Mouse (Mus musculus) heart, adult 9 months (tissue): ENCODE results near the gene Npas2.

Experiments used
- DNase-seq, 2 experiments: peaks; one replicate each; pipeline ENCODE4 v3.0.0; 2022; ENCODE audit warnings: low spot score in 2 of 2

Gene Npas2

GRCm38 (mm10) chr1:39374231-39374809 is 180.8 kb downstream of the Npas2 start:
- no peak for DNase-seq

DNA sequence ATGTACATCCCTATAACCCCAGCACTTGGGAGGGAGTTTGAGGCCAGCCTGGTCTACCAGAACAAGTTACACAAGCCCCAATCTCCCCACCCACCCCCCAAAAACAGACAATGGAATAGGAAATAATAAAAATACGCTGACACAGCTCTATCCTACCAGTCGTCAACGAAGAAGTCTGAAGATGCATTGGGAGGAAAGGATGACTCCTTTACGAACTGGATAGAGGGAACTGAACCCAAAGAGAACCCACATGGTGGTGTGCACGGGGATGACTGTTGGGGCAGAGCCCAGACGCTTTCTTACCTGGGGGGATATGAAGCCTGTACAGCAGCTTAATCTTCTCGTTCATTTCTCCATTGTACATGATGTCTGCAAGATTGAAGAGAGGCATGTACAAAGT is 182.6 kb downstream of the Npas2 start:
- no peak for DNase-seq

- DNase-seq = no peak
Observed at GRCm38 (mm10) chr1:39376726-39377240, 183.3 kb downstream of the Npas2 start.

GRCm38 (mm10) chr1:39378540-39378939 is 185.0 kb downstream of the Npas2 start:
- DNase-seq = no peak

DNA sequence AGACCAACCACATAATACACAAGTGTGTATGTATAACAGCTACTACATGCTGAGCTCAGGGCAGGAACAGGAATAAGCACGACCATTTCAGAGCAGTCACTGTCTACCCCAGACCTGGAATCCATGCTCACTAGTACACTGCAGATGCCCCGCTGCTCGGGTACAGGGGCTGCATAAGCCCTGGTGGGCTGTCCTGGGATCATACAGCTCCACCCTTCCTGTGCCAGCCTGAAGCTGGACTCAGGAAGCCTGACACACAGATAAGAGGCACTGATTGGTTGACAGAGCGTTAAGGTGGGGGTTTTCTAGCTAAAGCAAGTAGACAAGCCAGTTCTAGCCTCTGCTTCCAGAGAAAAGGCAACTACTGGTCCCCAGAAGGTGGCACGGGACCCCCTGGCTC is 185.5 kb downstream of the Npas2 start:
- DNase-seq = no peak

DNA sequence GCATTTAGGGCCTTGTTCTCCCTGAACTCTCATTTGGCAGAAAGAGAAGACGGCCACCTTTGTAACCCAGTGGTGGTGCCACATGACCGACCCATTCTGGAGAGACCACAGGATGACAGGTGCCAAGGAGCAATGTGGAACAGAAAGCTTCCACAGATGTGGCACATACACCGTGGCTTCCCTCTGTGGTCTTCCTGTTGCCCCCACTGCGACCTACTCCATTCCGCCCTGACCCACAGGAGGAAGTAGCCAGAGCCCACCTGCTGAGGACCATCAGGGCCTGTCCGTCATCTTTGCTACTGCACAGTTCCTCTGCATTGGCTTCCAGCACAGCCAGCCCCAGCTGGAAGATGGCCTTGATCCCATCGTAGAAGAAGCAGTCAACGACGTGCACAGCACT is 187.5 kb downstream of the Npas2 start:
- no peak for DNase-seq

- DNase-seq = no peak
Observed at GRCm38 (mm10) chr1:39384914-39385313, 191.4 kb downstream of the Npas2 start.

DNA sequence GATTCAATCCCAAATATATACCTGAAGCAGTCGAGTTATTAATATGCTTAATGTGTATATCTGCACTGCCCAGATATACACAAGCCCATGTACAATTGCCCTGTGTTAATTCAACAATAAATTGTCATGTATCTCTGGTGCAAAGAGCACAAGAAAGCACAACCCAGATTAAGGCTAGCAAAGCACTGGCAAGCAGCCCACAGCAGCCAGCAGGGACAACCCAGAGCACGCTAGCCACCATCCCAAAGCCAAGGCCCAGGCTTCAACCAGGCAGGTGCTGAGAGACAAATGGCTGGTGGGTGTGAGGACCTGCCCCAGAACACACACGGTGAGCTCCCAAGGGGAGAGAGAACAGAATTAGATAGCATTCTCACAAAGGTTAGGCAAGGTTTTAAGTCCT is 192.9 kb downstream of the Npas2 start:
- DNase-seq = no peak

DNA sequence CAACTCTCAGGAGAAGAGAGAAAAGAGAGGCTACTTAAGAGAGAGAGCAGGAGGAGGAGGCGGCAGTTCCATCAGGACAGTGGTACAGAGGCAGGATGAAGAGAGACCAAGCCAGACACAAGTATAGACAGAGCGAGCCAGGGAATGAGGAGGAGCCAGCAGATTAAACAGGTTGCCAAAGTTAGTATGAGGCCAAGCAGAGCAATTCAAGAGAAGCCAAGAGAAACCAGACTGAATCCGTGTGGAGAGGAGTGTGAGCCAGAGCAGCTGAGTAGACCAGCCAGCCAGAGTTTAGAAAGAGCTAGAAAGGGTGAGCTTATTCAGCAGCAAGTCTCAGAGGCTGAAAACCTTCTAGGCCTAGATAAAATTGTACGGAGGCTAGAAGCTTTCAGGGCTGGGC is 194.0 kb downstream of the Npas2 start:
- DNase-seq = peak; percentile 63 to 78

DNA sequence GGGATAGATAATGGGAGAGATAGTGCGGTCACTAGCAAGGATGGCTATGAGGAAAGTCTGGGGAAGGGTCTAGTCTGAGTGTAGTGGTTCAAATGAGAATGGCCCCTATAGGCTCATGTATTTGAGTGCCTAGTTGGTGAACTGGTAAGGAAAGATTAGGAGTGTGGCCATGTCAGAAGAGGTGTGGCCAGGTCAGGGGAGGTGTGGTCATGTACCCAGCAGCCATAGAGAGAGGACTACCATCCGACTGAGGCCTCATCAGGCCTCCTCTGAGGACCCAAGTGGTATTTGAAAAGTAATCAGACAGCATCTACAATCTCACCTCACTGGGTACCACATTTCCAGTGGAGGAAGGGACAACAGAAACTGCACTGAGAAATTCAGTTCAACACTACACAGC is 194.6 kb downstream of the Npas2 start:
- DNase-seq = no peak

- no peak for DNase-seq
Observed at GRCm38 (mm10) chr1:39389338-39389737, 195.8 kb downstream of the Npas2 start.

- no peak for DNase-seq
Observed at GRCm38 (mm10) chr1:39391652-39392051, 198.1 kb downstream of the Npas2 start.

DNA sequence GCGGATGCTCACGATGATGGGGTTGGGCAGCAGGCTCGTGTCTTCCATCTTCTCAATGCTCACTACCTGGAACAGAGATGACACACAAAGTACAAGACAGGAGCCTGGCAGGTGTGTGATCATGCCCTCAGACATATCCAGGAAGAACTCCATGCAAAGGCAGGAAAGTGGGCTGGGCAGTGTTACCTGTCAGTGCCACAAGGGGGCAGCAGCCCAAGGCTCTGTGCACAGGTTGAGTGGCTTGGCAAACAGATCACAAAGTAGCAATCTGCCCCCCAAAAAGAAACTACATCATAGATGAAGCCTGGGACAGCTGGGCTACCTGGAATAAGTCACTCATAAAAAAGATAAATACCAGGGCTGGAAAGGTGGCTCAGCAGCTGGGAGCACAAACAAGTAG is 198.7 kb downstream of the Npas2 start:
- peak; percentile 31 to 72 for DNase-seq

DNA sequence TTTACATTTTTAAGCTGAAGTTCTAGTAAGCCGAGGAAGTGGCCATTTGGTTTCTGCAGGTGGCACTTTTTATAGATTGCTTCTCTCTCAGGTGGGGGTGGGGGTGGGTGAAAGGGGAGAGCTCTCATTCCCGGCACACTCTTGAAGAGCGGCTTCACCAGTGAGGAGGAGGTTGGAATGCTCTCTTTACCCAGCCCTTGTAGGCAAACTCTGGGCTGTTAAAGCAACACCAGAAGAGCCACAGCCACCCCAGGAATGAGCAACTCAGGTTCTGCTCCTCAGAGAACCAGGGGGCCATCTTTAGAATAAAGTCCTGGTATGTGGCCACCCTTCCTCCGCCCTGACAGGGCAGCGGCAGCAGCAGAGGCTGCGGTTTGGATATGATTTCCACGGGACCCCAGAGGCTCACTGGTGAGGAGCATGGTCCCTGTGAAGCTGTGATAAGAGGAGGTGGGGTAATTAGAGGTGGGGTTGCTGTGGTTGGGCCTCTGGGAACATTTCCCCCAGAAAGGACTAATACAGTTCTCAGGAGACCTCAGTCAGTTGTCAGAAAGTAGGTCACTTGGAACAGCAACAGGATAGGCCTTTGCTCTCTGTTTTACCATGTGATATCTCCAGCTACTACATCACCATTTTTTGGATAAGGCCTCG is 199.8 kb downstream of the Npas2 start:
- DNase-seq = peak; percentile 13 to 38

DNA sequence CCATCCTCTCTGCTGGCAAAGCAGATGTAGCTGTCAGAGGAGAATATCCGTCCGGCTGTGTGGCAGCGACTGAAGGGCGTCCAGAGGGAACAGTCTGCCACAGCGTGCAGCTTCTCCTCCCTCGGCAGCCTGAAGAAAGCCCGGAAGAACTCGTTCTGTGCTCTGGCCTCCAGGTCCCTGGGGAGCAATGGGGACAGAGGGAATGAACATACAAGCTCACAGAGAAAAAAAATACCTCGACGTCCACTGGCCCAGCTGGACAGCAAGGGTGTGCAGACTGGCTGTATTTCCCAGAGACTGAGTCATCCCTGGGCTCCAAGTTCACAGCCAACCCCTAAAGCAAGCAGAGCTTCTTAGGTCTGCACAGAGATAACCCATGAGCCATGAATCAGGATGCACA is 200.6 kb downstream of the Npas2 start:
- peak; percentile 62 to 79 for DNase-seq

DNA sequence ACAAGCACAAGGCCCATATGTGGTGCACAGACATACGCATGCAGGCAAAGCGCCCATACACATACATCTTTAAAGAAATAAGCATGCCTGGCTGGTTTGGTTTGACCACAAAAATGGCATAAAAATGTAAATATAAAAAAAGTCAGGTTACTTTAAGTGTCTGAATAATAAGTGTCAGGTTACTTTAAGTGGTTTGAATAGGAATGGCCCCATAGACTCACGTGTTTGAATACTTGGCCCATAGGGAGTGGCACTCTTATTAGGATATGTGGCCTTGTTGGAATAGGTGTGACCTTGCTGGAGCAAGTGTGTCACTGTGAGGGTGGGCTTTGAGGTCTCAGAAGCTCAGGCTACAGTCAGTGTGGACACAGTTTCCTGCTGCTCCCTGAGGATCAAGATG is 201.1 kb downstream of the Npas2 start:
- no peak for DNase-seq

DNA sequence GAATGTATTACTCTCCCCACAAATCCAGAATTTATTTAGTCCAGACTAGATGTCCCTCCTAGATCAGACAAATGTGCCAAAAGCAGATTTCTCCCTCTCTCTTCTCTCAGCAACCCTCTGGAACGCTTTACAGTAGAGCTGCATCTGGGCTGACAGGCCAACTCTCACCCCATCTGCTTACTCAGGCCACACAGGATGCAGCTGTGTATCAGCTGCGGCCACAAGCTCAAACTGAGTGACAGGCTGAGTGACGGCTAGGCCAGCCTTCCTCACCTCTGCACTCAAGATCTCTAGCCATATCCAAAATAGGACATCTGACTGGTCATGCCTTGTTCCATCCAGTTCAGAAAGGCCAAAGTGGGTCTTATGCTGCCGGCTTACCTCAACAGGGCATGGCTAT is 202.8 kb downstream of the Npas2 start:
- peak in 1 of 2 experiments; percentile 38 for DNase-seq

- DNase-seq = no peak
Observed at GRCm38 (mm10) chr1:39398284-39398683, 204.8 kb downstream of the Npas2 start.

DNA sequence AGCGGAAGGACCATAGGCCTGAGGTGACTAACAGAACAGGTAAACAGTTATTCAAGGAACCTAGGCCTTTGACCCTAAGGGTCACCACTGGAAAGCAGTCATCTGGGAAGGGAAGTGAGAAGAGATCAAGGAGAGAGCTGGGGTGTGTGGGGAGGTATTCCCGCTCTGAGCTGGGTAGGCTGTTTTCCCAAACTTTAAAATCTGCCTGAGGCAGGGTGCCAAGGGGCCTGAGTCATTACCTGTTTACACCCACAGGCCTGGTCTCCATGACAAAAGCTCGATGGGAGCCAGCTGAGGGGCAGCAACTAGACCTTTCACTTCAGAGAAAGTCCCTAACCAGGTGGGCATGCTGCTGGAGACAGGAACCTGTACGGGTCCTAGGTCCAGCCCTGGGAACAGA is 205.7 kb downstream of the Npas2 start:
- DNase-seq = peak; percentile 27 to 51

- no peak for DNase-seq
Observed at GRCm38 (mm10) chr1:39400173-39400572, 206.6 kb downstream of the Npas2 start.

GRCm38 (mm10) chr1:39407108-39407507 is 213.6 kb downstream of the Npas2 start:
- DNase-seq = no peak

DNA sequence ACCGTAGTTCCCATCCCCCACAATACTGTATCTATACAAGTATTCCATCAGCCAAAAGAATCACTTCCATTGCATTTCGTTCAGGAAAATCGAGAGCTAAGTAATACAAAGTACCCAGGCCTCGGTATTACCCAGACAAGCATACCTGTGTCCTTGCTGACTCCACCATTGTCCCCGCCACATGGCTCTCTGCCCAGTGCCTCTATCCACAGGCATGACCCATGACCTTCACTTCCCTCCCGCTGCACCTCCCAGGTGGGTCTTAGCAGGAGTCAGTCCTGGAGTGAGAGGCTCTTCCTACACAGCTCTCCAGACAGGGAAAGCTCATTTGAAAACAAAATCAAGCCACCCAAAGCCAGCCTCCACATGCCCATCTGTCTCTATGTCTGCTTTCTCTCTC is 214.6 kb downstream of the Npas2 start:
- no peak for DNase-seq

DNA sequence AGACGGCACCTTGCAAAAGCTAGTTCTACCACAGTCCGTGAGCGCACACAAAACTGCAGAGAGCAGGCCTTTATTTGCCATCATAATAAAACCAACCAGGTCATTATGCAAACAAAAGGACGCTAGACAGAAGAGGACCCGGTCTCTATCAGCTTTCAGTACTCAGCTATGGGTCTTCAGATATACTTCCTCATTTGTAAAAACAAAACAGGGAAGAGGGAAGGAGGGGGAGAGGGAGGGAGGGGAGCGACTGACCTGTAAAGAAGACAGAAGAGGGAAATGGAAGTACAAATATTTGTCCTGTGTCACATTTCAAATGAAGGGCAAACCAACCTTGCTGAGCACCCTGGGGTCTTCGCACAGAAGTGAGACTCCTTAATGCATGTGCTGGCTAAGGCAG is 215.1 kb downstream of the Npas2 start:
- DNase-seq = no peak
